Mouse (Mus musculus): Measurements from ENCODE around the gene Fbln2.

GRCm38 (mm10) chr6:91278302-91278701, 66.0 kb downstream of the Fbln2 start:
- TF ChIP-seq CTCF (IDR thresholded peaks at IDR 0.05; ENCODE audit: low read depth) (no peak), EP300 (IDR thresholded peaks at IDR 0.05; ENCODE audit: low read depth) (no peak)

Measured in heart, postnatal 0 days (tissue).